Mouse (Mus musculus) embryonic fibroblast, embryonic 13.5 days (primary cell): ENCODE data around the gene Thtpa.
A peak's percentile ranks its signal among the peaks of the same experiment; 100 is the strongest.

Experiments
- CTCF ChIP-seq: IDR thresholded peaks from 2 replicates; pipeline ENCODE4 v1.5.1; 2011; ENCODE audit warnings: mild to moderate bottlenecking, control low read depth, low read length, moderate library complexity, borderline replicate concordance; ENCODE audit not compliant: insufficient read depth
- POLR2A ChIP-seq: IDR thresholded peaks from 2 replicates; pipeline ENCODE4 v1.6.1; 2011; ENCODE audit warnings: low read depth, mild to moderate bottlenecking, control low read depth, low read length, moderate library complexity

DNA sequence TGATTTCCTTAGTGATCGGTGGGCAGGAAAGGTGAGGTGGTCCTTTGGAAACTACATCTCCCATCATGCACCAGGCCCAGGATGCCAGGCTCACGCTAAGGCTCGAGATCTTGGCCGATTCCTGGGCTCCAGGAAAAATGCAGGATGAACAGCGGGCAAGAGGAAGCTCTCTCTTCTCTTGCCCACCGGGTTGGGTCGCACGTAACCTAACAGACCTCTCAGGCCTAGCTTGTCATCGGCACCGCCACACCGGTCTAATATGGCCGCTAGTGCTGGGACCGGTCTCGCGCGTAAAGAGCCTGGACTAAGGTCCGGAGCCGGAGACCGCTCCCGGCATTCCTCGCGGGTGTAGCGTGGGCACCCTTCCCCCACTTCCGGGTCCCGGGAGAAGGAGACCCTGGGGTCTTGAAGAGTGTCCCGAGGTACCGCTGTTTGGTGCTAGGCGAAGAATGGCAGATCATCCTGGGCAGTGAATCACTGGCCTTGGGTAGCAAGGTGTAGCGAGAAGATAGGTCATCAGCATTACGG is at the start of gene Thtpa:
- TF ChIP-seq POLR2A (peak; percentile 50), CTCF (no peak)
